Mouse (Mus musculus): ENCODE measurements around the gene Tm9sf4. TPM values are rescaled to one million over a fixed set of nuclear protein-coding genes. Genes with fewer than 3 reads are reported as not detected.

Gene Tm9sf4
- total and polyA plus RNA-seq, 2 experiments from 2014 or later: 61.9 to 84.2 TPM

GRCm38 (mm10) chr2:153240701-153241235 is 79.7 kb downstream of the Tm9sf4 start:
- H3K4me3 ChIP-seq (ENCODE audit: low read depth, low read length): peak overlapping the region; percentile 94
- TF ChIP-seq CTCF (IDR thresholded peaks at IDR 0.05): no peak
- WGBS: 0% methylated on average over 33 of the region's 33 CpGs
- peaks cover 5% of the 10 kb centered on the region; the same call in 1 of the 2 replicates for H3K36me3 ChIP-seq (ENCODE audit: insufficient read depth, low read length)
- peaks cover 19% of the 10 kb centered on the region for H3K4me1 ChIP-seq (ENCODE audit: insufficient read depth, low read length)
- peak overlapping the region; percentile 82 for H3K27ac ChIP-seq (ENCODE audit: low read depth, low read length)
- H3K27me3 ChIP-seq (ENCODE audit: insufficient read depth, low read length): no peaks in the 10 kb centered on the region
- ATAC-seq (ENCODE audit: low FRiP score) (peak; percentile 74), DNase-seq (ENCODE audit: low spot score) (no peak)
- H3K4me2 ChIP-seq (ENCODE audit: low read depth, low read length, poor library complexity, severe bottlenecking): peak overlapping the region; percentile 87
- H3K9ac ChIP-seq (replicated peaks; ENCODE audit: low read length, poor library complexity, severe bottlenecking): peak overlapping the region; percentile 97
- H3K9me3 ChIP-seq (ENCODE audit: low read length): no peaks in the 10 kb centered on the region

DNA sequence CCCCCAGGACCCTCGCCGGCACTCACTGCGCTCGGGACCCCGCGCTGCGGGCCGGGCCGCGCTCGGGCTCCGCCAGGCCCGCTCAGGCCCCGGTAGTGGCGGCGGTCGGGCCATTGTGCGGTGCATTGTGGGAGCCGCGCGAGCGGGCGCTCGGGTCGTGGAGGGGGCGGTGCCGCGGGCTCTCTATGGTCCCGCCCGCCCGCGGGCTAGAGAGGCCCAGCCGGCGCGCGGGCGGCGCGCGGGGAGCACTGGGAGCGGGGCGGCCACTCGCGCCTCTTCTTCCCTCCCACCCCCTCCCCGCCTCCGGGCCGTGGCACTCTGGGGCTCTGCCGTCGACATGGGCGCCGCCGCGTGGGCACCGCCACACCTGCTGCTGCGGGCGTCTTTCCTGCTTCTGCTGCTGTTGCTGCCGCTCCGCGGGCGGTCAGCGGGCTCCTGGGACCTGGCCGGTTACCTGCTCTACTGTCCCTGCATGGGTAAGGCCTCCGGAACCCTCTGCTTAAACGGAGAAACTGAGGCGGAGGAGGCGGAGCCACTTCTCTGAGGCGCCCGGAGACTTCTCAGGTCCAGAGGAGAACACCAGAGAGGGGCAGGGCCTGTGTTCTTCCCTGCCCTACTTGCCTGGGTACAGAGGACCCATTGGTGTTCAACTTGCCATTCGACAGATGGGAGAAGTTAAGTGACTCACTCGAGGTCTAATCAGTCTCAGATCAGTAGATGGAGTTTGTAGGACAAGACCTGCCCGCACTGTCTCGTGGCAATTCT is 80.3 kb downstream of the Tm9sf4 start, which contains the start of the genes Plagl2 and Pofut1:
Gene Plagl2, minus strand, starts transcription at position 177 of the 765 bp plus-strand sequence.
Gene Pofut1, plus strand, starts transcription at position 284 of the 765 bp plus-strand sequence.
- Histone ChIP-seq H3K4me2 (ENCODE audit: low read depth, low read length, poor library complexity, severe bottlenecking) (peak within 1 kb of the TSS; percentile 87), H3K9me3 (ENCODE audit: low read length) (no peaks in the 10 kb centered on the region), H3K4me1 (ENCODE audit: insufficient read depth, low read length) (peaks cover 19% of the 10 kb centered on the region), H3K4me3 (ENCODE audit: low read depth, low read length) (peak within 1 kb of the TSS; percentile 94), H3K36me3 (ENCODE audit: insufficient read depth, low read length) (no peaks in the 10 kb centered on the region), H3K27me3 (ENCODE audit: insufficient read depth, low read length) (no peaks in the 10 kb centered on the region), H3K9ac (replicated peaks; ENCODE audit: low read length, poor library complexity, severe bottlenecking) (peak within 1 kb of the TSS; percentile 97), H3K27ac (ENCODE audit: low read depth, low read length) (peak within 1 kb of the TSS; percentile 82)
- ATAC-seq (ENCODE audit: low FRiP score) (peak; percentile 97), DNase-seq (ENCODE audit: low spot score) (peak; percentile 95)
- WGBS: under 1% methylated on average over 53 of the region's 72 CpGs
- TF ChIP-seq CTCF (IDR thresholded peaks at IDR 0.05): peak; percentile 38

GRCm38 (mm10) chr2:153242156-153242555 is 81.1 kb downstream of the Tm9sf4 start:
- H3K27me3 ChIP-seq (ENCODE audit: insufficient read depth, low read length): no peaks in the 10 kb centered on the region
- TF ChIP-seq CTCF (IDR thresholded peaks at IDR 0.05): no peak
- no peaks in the 10 kb centered on the region for H3K36me3 ChIP-seq (ENCODE audit: insufficient read depth, low read length)
- DNase-seq (ENCODE audit: low spot score) (no peak), ATAC-seq (ENCODE audit: low FRiP score) (no peak)
- H3K4me2 ChIP-seq (ENCODE audit: low read depth, low read length, poor library complexity, severe bottlenecking): peak overlapping the region; percentile 87
- WGBS: 63% methylated on average over 6 of the region's 6 CpGs
- H3K9ac ChIP-seq (replicated peaks; ENCODE audit: low read length, poor library complexity, severe bottlenecking): no peak overlapping the region
- peak overlapping the region; percentile 94 for H3K4me3 ChIP-seq (ENCODE audit: low read depth, low read length)
- H3K9me3 ChIP-seq (ENCODE audit: low read length): no peaks in the 10 kb centered on the region
- peaks cover 19% of the 10 kb centered on the region for H3K4me1 ChIP-seq (ENCODE audit: insufficient read depth, low read length)
- no peak overlapping the region for H3K27ac ChIP-seq (ENCODE audit: low read depth, low read length)

- DNase-seq (ENCODE audit: low spot score): no peak
- no peak overlapping the region for H3K4me2 ChIP-seq (ENCODE audit: low read depth, low read length, poor library complexity, severe bottlenecking)
- no peak for ATAC-seq (ENCODE audit: low FRiP score)
- H3K27me3 ChIP-seq (ENCODE audit: insufficient read depth, low read length): no peaks in the 10 kb centered on the region
- H3K27ac ChIP-seq (ENCODE audit: low read depth, low read length): no peak overlapping the region
- H3K4me3 ChIP-seq (ENCODE audit: low read depth, low read length): no peak overlapping the region
- 92% methylated on average over 5 of the region's 5 CpGs for WGBS
- no peaks in the 10 kb centered on the region for H3K9me3 ChIP-seq (ENCODE audit: low read length)
- no peaks in the 10 kb centered on the region for H3K4me1 ChIP-seq (ENCODE audit: insufficient read depth, low read length)
- no peak for TF ChIP-seq CTCF (IDR thresholded peaks at IDR 0.05)
- peaks cover 18% of the 10 kb centered on the region for H3K36me3 ChIP-seq (ENCODE audit: insufficient read depth, low read length)
- H3K9ac ChIP-seq (replicated peaks; ENCODE audit: low read length, poor library complexity, severe bottlenecking): no peak overlapping the region
Observed at GRCm38 (mm10) chr2:153249751-153250150, 88.6 kb downstream of the Tm9sf4 start.

DNA sequence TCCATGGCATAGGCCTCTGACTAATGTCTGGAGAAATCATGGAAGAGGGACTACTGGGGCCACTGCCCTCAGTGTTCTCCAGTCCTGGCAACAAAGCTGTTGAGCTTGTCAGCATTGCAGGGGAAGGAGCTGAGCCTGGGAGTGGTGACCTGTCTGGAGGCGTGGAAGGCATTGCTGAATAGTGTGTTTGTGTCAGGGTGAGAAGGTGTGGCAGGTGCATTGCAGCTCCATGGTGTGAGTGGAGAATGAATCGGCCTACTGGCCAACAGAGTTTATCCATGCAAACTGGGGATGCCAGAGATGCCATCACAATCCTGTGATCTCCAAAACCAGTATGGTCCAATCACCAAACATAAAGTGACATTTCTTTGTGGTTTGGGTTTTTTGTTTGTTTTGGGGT is 95.5 kb downstream of the Tm9sf4 start:
- 95% methylated on average over 2 of the region's 2 CpGs for WGBS
- no peak for TF ChIP-seq CTCF (IDR thresholded peaks at IDR 0.05)
- H3K36me3 ChIP-seq (ENCODE audit: insufficient read depth, low read length): peaks cover 27% of the 10 kb centered on the region

More for the DNA sequence above, 95.5 kb downstream of the Tm9sf4 start:
- Histone ChIP-seq H3K27ac (ENCODE audit: low read depth, low read length) (no peak overlapping the region), H3K4me2 (ENCODE audit: low read depth, low read length, poor library complexity, severe bottlenecking) (no peak overlapping the region), H3K9me3 (ENCODE audit: low read length) (no peaks in the 10 kb centered on the region), H3K27me3 (ENCODE audit: insufficient read depth, low read length) (no peaks in the 10 kb centered on the region), H3K4me3 (ENCODE audit: low read depth, low read length) (no peak overlapping the region), H3K9ac (replicated peaks; ENCODE audit: low read length, poor library complexity, severe bottlenecking) (no peak overlapping the region), H3K4me1 (ENCODE audit: insufficient read depth, low read length) (no peaks in the 10 kb centered on the region)
- DNase-seq (ENCODE audit: low spot score) (no peak), ATAC-seq (ENCODE audit: low FRiP score) (no peak)

All from midbrain, postnatal 0 days (tissue).